In the genomic region with DNA sequence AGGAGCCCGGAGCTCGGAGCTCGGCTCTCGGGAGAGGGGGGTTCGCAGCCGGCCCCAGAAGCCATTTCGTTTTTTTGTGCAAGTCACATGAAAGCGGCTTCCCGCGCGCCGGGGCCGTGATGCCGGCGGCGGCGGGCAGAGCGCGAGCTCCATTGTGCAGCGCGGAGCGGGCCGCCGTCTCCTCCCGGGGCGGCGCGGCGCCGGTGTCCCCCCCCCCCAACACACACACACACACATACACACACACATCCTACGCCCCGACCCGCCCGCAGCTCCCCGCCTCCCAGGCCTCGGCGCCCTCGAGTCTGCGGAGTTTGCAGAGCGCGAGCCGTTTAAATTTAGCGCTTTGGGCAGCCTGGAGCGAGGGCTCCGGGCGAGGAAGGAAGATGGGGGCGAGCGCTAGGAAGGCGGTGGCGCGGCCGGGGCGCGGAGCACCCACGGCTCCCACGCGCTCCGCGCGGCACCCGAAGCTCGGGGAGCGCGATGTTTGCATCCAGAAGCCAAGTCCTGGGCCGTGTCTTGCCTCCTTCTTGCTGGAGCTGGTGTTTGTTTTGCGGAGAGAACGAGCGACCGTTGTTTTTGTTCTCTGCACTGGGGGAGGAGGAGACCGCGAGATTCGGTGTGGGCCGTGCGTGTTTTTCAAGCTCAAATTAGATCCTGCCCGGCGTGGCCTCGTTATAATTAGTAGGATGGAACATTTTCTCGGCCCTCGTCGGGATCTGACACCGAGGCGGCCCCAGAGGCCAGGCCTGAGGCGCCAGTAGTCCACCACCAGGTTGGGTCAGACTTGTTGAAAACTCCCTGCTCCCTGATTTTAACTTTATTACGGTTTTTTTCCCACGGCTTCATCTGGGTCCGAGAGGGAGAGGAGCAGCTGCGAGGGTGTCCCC, we compare ENCODE assay signal across 8 mouse cellular contexts. TPM values are rescaled to one million over a fixed set of nuclear protein-coding genes. Genes with fewer than 3 reads are reported as not detected.
DNase-seq lines count a peak whose midpoint lies in the region; ATAC-seq and TF ChIP-seq lines count a peak whose summit lies in the region.

No protein-coding gene starts in this region.

- H3K27ac ChIP-seq in heart, adult 2 months = peak overlapping the region; percentile 93
- H3K27ac ChIP-seq in liver, embryonic 11.5 days (ENCODE audit: low read depth, low read length) = peak overlapping the region; percentile 97
- peak overlapping the region; percentile 97 for H3K27ac ChIP-seq in stomach, embryonic 15.5 days

- TF ChIP-seq CTCF in heart, adult 2 months (IDR thresholded peaks at IDR 0.05) = no peak

- intact Hi-C loops in heart, adult 2 months (cut with DNase I) = loop anchor here (1.0 kb wide), 1 partner anchor 19 kb away; no protein-coding TSS in a partner anchor

- H3K27me3 ChIP-seq in heart, adult 2 months (ENCODE audit: control insufficient read depth, insufficient read depth, low read length) = no peaks in the 10 kb centered on the region
- H3K27me3 ChIP-seq in liver, embryonic 11.5 days (replicated peaks; ENCODE audit: control insufficient read depth, insufficient read depth, low read length) = no peaks in the 10 kb centered on the region
- H3K27me3 ChIP-seq in stomach, embryonic 15.5 days (replicated peaks) = no peaks in the 10 kb centered on the region

- peaks cover 6% of the 10 kb centered on the region; the same call in 1 of the 2 replicates for H3K79me2 ChIP-seq in heart, adult 2 months (replicated peaks; ENCODE audit: control insufficient read depth, insufficient read depth, low read length)

- peak overlapping the region; percentile 97 for H3K4me2 ChIP-seq in liver, embryonic 11.5 days
- H3K4me2 ChIP-seq in stomach, embryonic 15.5 days = peak overlapping the region; percentile 90

- H3K4me3 ChIP-seq in heart, adult 2 months = peak overlapping the region; percentile 83
- H3K4me3 ChIP-seq in liver, embryonic 11.5 days (ENCODE audit: low read depth, low read length) = peak overlapping the region; percentile 97
- peak overlapping the region; percentile 80 for H3K4me3 ChIP-seq in stomach, embryonic 15.5 days (replicated peaks)

- ATAC-seq in liver, embryonic 11.5 days (replicated peaks; ENCODE audit: low FRiP score) = peak; percentile 40
- ATAC-seq in stomach, embryonic 15.5 days (ENCODE audit: insufficient read depth, low FRiP score, low read depth) = 0 out of 2 replicates have a peak, but pooled peaks have one; percentile 6

- H3K36me3 ChIP-seq in heart, adult 2 months (ENCODE audit: control insufficient read depth, insufficient read depth, low read length) = no peaks in the 10 kb centered on the region; the same call in 1 of the 2 replicates
- no peaks in the 10 kb centered on the region for H3K36me3 ChIP-seq in liver, embryonic 11.5 days (ENCODE audit: control insufficient read depth, insufficient read depth, low read length)
- H3K36me3 ChIP-seq in stomach, embryonic 15.5 days = no peaks in the 10 kb centered on the region

- TF ChIP-seq EP300 in heart, adult 2 months (IDR thresholded peaks at IDR 0.05; ENCODE audit: insufficient read depth, low read depth, low read length) = no peak

- peak; percentile 45 for DNase-seq in layer of hippocampus, adult 11-12 months (ENCODE audit: low spot score)
- no peak for DNase-seq in layer of hippocampus, adult 9-10 months (ENCODE audit: low spot score)
- peak; percentile 75 for DNase-seq in embryo, embryonic 9.5 days (ENCODE audit: extremely low spot score)
- DNase-seq in heart, adult 2 months = peak; percentile 75 to 79
- peak; percentile 54 to 55 for DNase-seq in kidney, adult 8-10 months
- peak; percentile 77 for DNase-seq in liver, embryonic 11.5 days (ENCODE audit: low spot score)
- peak; percentile 75 for DNase-seq in naive thymus-derived CD4-positive, alpha-beta T cell, adult 2 months (ENCODE audit: low read depth)

- H3K9ac ChIP-seq in heart, adult 2 months (ENCODE audit: low read depth, low read length) = peak overlapping the region; percentile 96
- peak overlapping the region; percentile 97 for H3K9ac ChIP-seq in liver, embryonic 11.5 days (ENCODE audit: low read depth, low read length)
- H3K9ac ChIP-seq in stomach, embryonic 15.5 days = peak overlapping the region; percentile 90

- under 1% methylated on average over 72 of the region's 87 CpGs for WGBS in heart, adult 2 months
- under 1% methylated on average over 79 of the region's 87 CpGs for WGBS in liver, embryonic 11.5 days
- under 1% methylated on average over 74 of the region's 87 CpGs for WGBS in stomach, embryonic 15.5 days

- H3K4me1 ChIP-seq in heart, adult 2 months (ENCODE audit: control insufficient read depth, insufficient read depth, low read length) = no peaks in the 10 kb centered on the region
- H3K4me1 ChIP-seq in liver, embryonic 11.5 days (replicated peaks; ENCODE audit: control insufficient read depth, insufficient read depth, low read length) = peaks cover 19% of the 10 kb centered on the region
- peaks cover 13% of the 10 kb centered on the region for H3K4me1 ChIP-seq in stomach, embryonic 15.5 days

- no peaks in the 10 kb centered on the region for H3K9me3 ChIP-seq in liver, embryonic 11.5 days (ENCODE audit: control insufficient read depth, low read length)
- no peaks in the 10 kb centered on the region for H3K9me3 ChIP-seq in stomach, embryonic 15.5 days

- TF ChIP-seq POLR2A in heart, adult 2 months (IDR thresholded peaks at IDR 0.05; ENCODE audit: insufficient read depth, low read depth, low read length) = 0 out of 2 replicates have a peak, but pooled peaks have one; percentile 19

RNA-seq across cellular contexts. Expression of a gene that starts 1.6 kb away (rescaled TPM):
- total RNA-seq in heart, adult 2 months (2021) = 10 to 100 TPM in 1 of 2 experiments, 1 to 10 TPM in 1; 9.2 to 10.3 TPM
- 6.3 and 8.3 TPM in 2 replicates for polyA plus RNA-seq in heart, adult 2 months (2012; rRNA removed)
- polyA plus RNA-seq in liver, embryonic 11.5 days (2014; fragmentation: Nextera tagmentation; extraction: Ambion mirVana) = 18.2 and 21.1 TPM in 2 replicates
- polyA plus RNA-seq in stomach, embryonic 15.5 days (2015; fragmentation: Nextera tagmentation; extraction: Ambion mirVana) = 19.9 and 21.0 TPM in 2 replicates

RNA-seq across cellular contexts. Expression of a gene that starts 49.4 kb away (rescaled TPM):
- 10 to 100 TPM; 27.8 to 27.9 TPM for total RNA-seq in heart, adult 2 months (2021)
- polyA plus RNA-seq in heart, adult 2 months (2012; rRNA removed) = 34.3 and 45.4 TPM in 2 replicates
- 13.7 and 14.0 TPM in 2 replicates for polyA plus RNA-seq in liver, embryonic 11.5 days (2014; fragmentation: Nextera tagmentation; extraction: Ambion mirVana)
- polyA plus RNA-seq in stomach, embryonic 15.5 days (2015; fragmentation: Nextera tagmentation; extraction: Ambion mirVana) = 19.1 and 24.4 TPM in 2 replicates
